ENCODE assay signal across 11 mouse cellular contexts in genomic region chr8:33987755-33988104, GRCm38 (mm10).
DNase-seq lines count a peak whose midpoint lies in the region; ATAC-seq lines count a peak whose summit lies in the region.
"Had no signal": no experiment of that assay in that cellular context is flagged by ENCODE, and none has a peak within 500 bp of the region (broad histone marks: within the 10 kb centered on the region; RNA-seq: fewer than 3 reads in every experiment).

No protein-coding gene starts in this region.

- peak; percentile 15 for DNase-seq in R1 (ENCODE audit: low read depth, low spot score)
- DNase-seq in heart, adult 18-20 months = peak; percentile 61 to 79
- DNase-seq in intestine, embryonic 14.5 days (ENCODE audit: low spot score) = no peak
- DNase-seq in liver, embryonic 11.5 days (ENCODE audit: low spot score) = no peak
- no peak for DNase-seq in urinary bladder, adult 2 months (ENCODE audit: low spot score)
- no peak for DNase-seq in spleen, postnatal 10 days (ENCODE audit: low spot score in 2 of 2)
- no peak for DNase-seq in thymus, postnatal 25 days
- no peak for DNase-seq in thymus, postnatal 0 days (ENCODE audit: low spot score)
- DNase-seq: gastrocnemius, postnatal 25 days; lung, adult 18-20 months had no signal

- 51% methylated on average over 10 of the region's 10 CpGs for WGBS in intestine, embryonic 14.5 days
- 71% methylated on average over 10 of the region's 10 CpGs for WGBS in liver, embryonic 11.5 days

- H3K9me3 ChIP-seq in intestine, embryonic 14.5 days (ENCODE audit: control insufficient read depth, low read length) = no peaks in the 10 kb centered on the region
- no peaks in the 10 kb centered on the region for H3K9me3 ChIP-seq in liver, embryonic 11.5 days (ENCODE audit: control insufficient read depth, low read length)

- H3K9ac ChIP-seq in intestine, embryonic 14.5 days (ENCODE audit: low read length) = no peak overlapping the region
- peak overlapping the region; percentile 32; the same call in 1 of the 2 replicates for H3K9ac ChIP-seq in liver, embryonic 11.5 days (ENCODE audit: low read depth, low read length)

- H3K4me3 ChIP-seq in intestine, embryonic 14.5 days (ENCODE audit: low read depth, low read length) = no peak overlapping the region
- H3K4me3 ChIP-seq in liver, embryonic 11.5 days (ENCODE audit: low read depth, low read length) = no peak overlapping the region
- H3K4me3 ChIP-seq: erythroblast, embryonic 14.5 days had no signal

- peak; percentile 13; the same call in 1 of the 2 replicates for ATAC-seq in intestine, embryonic 14.5 days (replicated peaks; ENCODE audit: low FRiP score, low TSS enrichment, low read depth)
- ATAC-seq in liver, embryonic 11.5 days (replicated peaks; ENCODE audit: low FRiP score) = peak; percentile 34; the same call in 1 of the 2 replicates

- no peaks in the 10 kb centered on the region for H3K27me3 ChIP-seq in intestine, embryonic 14.5 days (replicated peaks; ENCODE audit: control insufficient read depth, insufficient read depth, low read length)
- H3K27me3 ChIP-seq in liver, embryonic 11.5 days (replicated peaks; ENCODE audit: control insufficient read depth, insufficient read depth, low read length) = no peaks in the 10 kb centered on the region

- H3K27ac ChIP-seq in intestine, embryonic 14.5 days (ENCODE audit: low read depth) = peak overlapping the region; percentile 67
- H3K27ac ChIP-seq in liver, embryonic 11.5 days (ENCODE audit: low read depth, low read length) = peak overlapping the region; percentile 62

- 0 out of 2 replicates have a peak, but pooled peaks cover 4% of the 10 kb centered on the region for H3K4me1 ChIP-seq in intestine, embryonic 14.5 days (replicated peaks; ENCODE audit: control insufficient read depth, insufficient read depth, low read length)
- H3K4me1 ChIP-seq in liver, embryonic 11.5 days (replicated peaks; ENCODE audit: control insufficient read depth, insufficient read depth, low read length) = peaks cover 10% of the 10 kb centered on the region

- H3K36me3 ChIP-seq in intestine, embryonic 14.5 days (ENCODE audit: control insufficient read depth, insufficient read depth, low read length) = no peaks in the 10 kb centered on the region
- H3K36me3 ChIP-seq in liver, embryonic 11.5 days (ENCODE audit: control insufficient read depth, insufficient read depth, low read length) = no peaks in the 10 kb centered on the region

- H3K4me2 ChIP-seq in intestine, embryonic 14.5 days (ENCODE audit: low read length) = peak overlapping the region; percentile 1
- no peak overlapping the region for H3K4me2 ChIP-seq in liver, embryonic 11.5 days

Comparison
In these comparisons a context has a peak if more than half of its experiments do, and no peak if none do; other contexts are left out.
1. DNase-seq: peak in R1 (single experiment) and heart, adult 18-20 months (2 of 2); none in intestine, embryonic 14.5 days (single experiment), liver, embryonic 11.5 days (single experiment), urinary bladder, adult 2 months (single experiment), spleen, postnatal 10 days (0 of 2), thymus, postnatal 25 days (single experiment) and thymus, postnatal 0 days (single experiment).